Mouse (Mus musculus) embryonic fibroblast, embryonic 13.5 days (primary cell): Measurements from ENCODE around the gene Slc22a14.

Experiments used
- CTCF ChIP-seq: IDR thresholded peaks from 2 replicates; pipeline ENCODE4 v1.5.1; 2011; ENCODE audit warnings: mild to moderate bottlenecking, control low read depth, low read length, moderate library complexity, borderline replicate concordance; ENCODE audit not compliant: insufficient read depth
- POLR2A ChIP-seq: IDR thresholded peaks from 2 replicates; pipeline ENCODE4 v1.6.1; 2011; ENCODE audit warnings: low read depth, mild to moderate bottlenecking, control low read depth, low read length, moderate library complexity

- no peak for TF ChIP-seq POLR2A
- no peak for TF ChIP-seq CTCF
These were observed 31.0 kb downstream of the Slc22a14 start for GRCm38 (mm10) chr9:119334324-119334723.
